Mouse (Mus musculus) stomach, postnatal 0 days (tissue): Measurements from ENCODE around the gene Ccdc194. TPM values are rescaled to one million over a fixed set of nuclear protein-coding genes. Genes with fewer than 3 reads are reported as not detected.

Source experiments
- ATAC-seq: fragments of 200-750 bp; cut with Nextera tagmentation; 2 replicates; pipeline ENCODE4 v1.8.0; 2017; ENCODE audit not compliant: low FRiP score, low TSS enrichment
- DNase-seq: peaks from one replicate; pipeline ENCODE4 v3.0.0-alpha.2; 2016; ENCODE audit warnings: low spot score
- H3K27ac ChIP-seq: fragments of 300-500 bp; sonication (generic); replicated peaks from 2 replicates; pipeline ENCODE4 v1.5.1; 2014; ENCODE audit warnings: mild to moderate bottlenecking, control low read depth
- H3K27me3 ChIP-seq: fragments of 300-500 bp; sonication (generic); 2 replicates; pipeline ENCODE4 v1.6.1; 2014; ENCODE audit warnings: low read length; ENCODE audit not compliant: control insufficient read depth, insufficient read depth
- H3K36me3 ChIP-seq: fragments of 300-500 bp; sonication (generic); 2 replicates; pipeline ENCODE4 v1.6.1; 2014; ENCODE audit warnings: low read length, mixed read lengths; ENCODE audit not compliant: control insufficient read depth, insufficient read depth
- H3K4me1 ChIP-seq: fragments of 300-500 bp; sonication (generic); replicated peaks from 2 replicates; pipeline ENCODE4 v1.6.1; 2014; ENCODE audit warnings: antibody characterized with exemption; ENCODE audit not compliant: control insufficient read depth, insufficient read depth
- H3K4me2 ChIP-seq: fragments of 300-500 bp; sonication (generic); replicated peaks from 2 replicates; pipeline ENCODE4 v1.6.1; 2014; ENCODE audit warnings: low read depth, mild to moderate bottlenecking, control low read depth, moderate library complexity
- H3K4me3 ChIP-seq: fragments of 300-500 bp; sonication (generic); 2 replicates; pipeline ENCODE4 v1.5.1; 2014; ENCODE audit warnings: low read depth, low read length, control low read depth
- H3K9ac ChIP-seq: fragments of 300-500 bp; sonication (generic); 2 replicates; pipeline ENCODE4 v1.6.1; 2014; ENCODE audit warnings: mild to moderate bottlenecking, low read length, control low read depth, mixed read lengths
- H3K9me3 ChIP-seq: fragments of 300-500 bp; sonication (generic); 2 replicates; pipeline ENCODE4 v1.6.1; 2016; ENCODE audit warnings: low read length; ENCODE audit not compliant: control insufficient read depth
- CTCF ChIP-seq: IDR thresholded peaks from 2 replicates; pipeline ENCODE4 v1.5.1; 2016; ENCODE audit warnings: antibody characterized with exemption, low read depth, mild to moderate bottlenecking, moderate library complexity
- EP300 ChIP-seq: optimal IDR thresholded peaks from 2 replicates; pipeline ENCODE3; 2016; ENCODE audit warnings: antibody characterized with exemption
- WGBS: fragments of 180-500 bp; shearing (Covaris S2); extraction: QIAGEN DNeasy Blood & Tissue Kit; methylation state at CpG from one replicate; pipeline ENCODE4 v1.1.7; 2014; 5-methylcytosine and 5-hydroxymethylcytosine counted together
- polyA plus RNA-seq: library from polyadenylated mRNA; unstranded; fragments of >200 nt; fragmentation: Nextera tagmentation; extraction: Ambion mirVana; gene quantifications from 2 replicates; pipeline ENCODE4 v1.2.1, GENCODE M21; 2015

Gene Ccdc194
- 0.29 and 0.46 TPM in 2 replicates for polyA plus RNA-seq

- H3K27me3 ChIP-seq, result no peaks in the 10 kb centered on the region
- 26% methylated on average over 45 of the region's 46 CpGs for WGBS
- no peaks in the 10 kb centered on the region for H3K9me3 ChIP-seq
- H3K36me3 ChIP-seq, result no peaks in the 10 kb centered on the region
- ATAC-seq, result no peak
- TF ChIP-seq CTCF (no peak), EP300 (no peak)
- 0 out of 2 replicates have a peak within 1 kb of the TSS, but pooled peaks have one; percentile 2 for H3K9ac ChIP-seq
- H3K27ac ChIP-seq, result peak within 1 kb of the TSS; percentile 61; the same call in 1 of the 2 replicates
- H3K4me1 ChIP-seq, result 0 out of 2 replicates have a peak, but pooled peaks cover 2% of the 10 kb centered on the region
- no peak for DNase-seq
- H3K4me2 ChIP-seq, result no peak within 1 kb of the TSS
- no peak within 1 kb of the TSS for H3K4me3 ChIP-seq
These were observed at the start of gene Ccdc194 for GRCm38 (mm10) chr8:71525226-71526050. Gene Ccdc194 (minus strand): TSS chr8:71525711.

GRCm38 (mm10) chr8:71575020-71575419 lies 49.5 kb upstream of the Ccdc194 start:
- Histone ChIP-seq H3K4me2 (no peak overlapping the region), H3K9ac (no peak overlapping the region), H3K27me3 (no peaks in the 10 kb centered on the region), H3K4me3 (no peak overlapping the region), H3K36me3 (no peaks in the 10 kb centered on the region), H3K27ac (no peak overlapping the region), H3K9me3 (no peaks in the 10 kb centered on the region), H3K4me1 (no peaks in the 10 kb centered on the region; the same call in 1 of the 2 replicates)
- 37% methylated on average over 1 of the region's 1 CpGs for WGBS
- DNase-seq (no peak), ATAC-seq (no peak)
- TF ChIP-seq CTCF, result no peak
- no peak for TF ChIP-seq EP300

- Histone ChIP-seq H3K36me3 (no peaks in the 10 kb centered on the region), H3K27me3 (no peaks in the 10 kb centered on the region), H3K4me1 (no peaks in the 10 kb centered on the region; the same call in 1 of the 2 replicates), H3K9me3 (no peaks in the 10 kb centered on the region), H3K4me3 (no peak overlapping the region), H3K27ac (no peak overlapping the region), H3K4me2 (no peak overlapping the region), H3K9ac (no peak overlapping the region)
- ATAC-seq (no peak), DNase-seq (no peak)
- 64% methylated on average over 7 of the region's 7 CpGs for WGBS
- no peak for TF ChIP-seq EP300
- no peak for TF ChIP-seq CTCF
These were observed 48.9 kb upstream of the Ccdc194 start for GRCm38 (mm10) chr8:71574426-71574825.

GRCm38 (mm10) chr8:71572847-71573633 lies 47.5 kb upstream of the Ccdc194 start:
- ATAC-seq, result no peak
- no peak overlapping the region for H3K9ac ChIP-seq
- peak; percentile 93 for DNase-seq

GRCm38 (mm10) chr8:71572077-71572476 lies 46.6 kb upstream of the Ccdc194 start:
- Histone ChIP-seq H3K9me3 (no peaks in the 10 kb centered on the region), H3K27me3 (no peaks in the 10 kb centered on the region), H3K27ac (peak overlapping the region; percentile 56), H3K9ac (no peak overlapping the region), H3K4me1 (peaks cover 4% of the 10 kb centered on the region; the same call in 1 of the 2 replicates), H3K36me3 (no peaks in the 10 kb centered on the region), H3K4me3 (no peak overlapping the region), H3K4me2 (no peak overlapping the region)
- DNase-seq, result no peak
- ATAC-seq, result no peak
- WGBS, result 67% methylated on average over 2 of the region's 2 CpGs
- peak; percentile 38; the same call in 1 of the 2 replicates for TF ChIP-seq CTCF
- TF ChIP-seq EP300, result no peak

More at GRCm38 (mm10) chr8:71572847-71573633, 47.5 kb upstream of the Ccdc194 start:
- Histone ChIP-seq H3K27ac (peak overlapping the region; percentile 70), H3K9me3 (no peaks in the 10 kb centered on the region), H3K36me3 (no peaks in the 10 kb centered on the region), H3K4me1 (peaks cover 4% of the 10 kb centered on the region; the same call in 1 of the 2 replicates), H3K4me2 (peak overlapping the region; percentile 17; the same call in 1 of the 2 replicates), H3K4me3 (no peak overlapping the region), H3K27me3 (no peaks in the 10 kb centered on the region)
- 63% methylated on average over 9 of the region's 9 CpGs for WGBS
- TF ChIP-seq CTCF (no peak), EP300 (no peak)
